In genomic region chr19:55807194-55808053, GRCm38 (mm10) we compare ENCODE assay signal across 11 mouse cellular contexts.
DNase-seq lines count a peak whose midpoint lies in the region; ATAC-seq lines count a peak whose summit lies in the region.
"Had no signal": no experiment of that assay in that cellular context is flagged by ENCODE, and none has a peak within 500 bp of the region (broad histone marks: within the 10 kb centered on the region; RNA-seq: fewer than 3 reads in every experiment).

No protein-coding gene starts in this region.

- H3K9ac ChIP-seq in neural tube, embryonic 15.5 days (replicated peaks), result no peak overlapping the region

- DNase-seq in heart, embryonic 10.5 days (ENCODE audit: low spot score), result no peak
- DNase-seq in heart, adult 9 months (ENCODE audit: low spot score in 2 of 2), result no peak
- DNase-seq in neural tube, embryonic 10.5 days (ENCODE audit: extremely low spot score, low spot score), result peak; percentile 27
- DNase-seq in midbrain, embryonic 10.5 days (ENCODE audit: low spot score), result peak; percentile 50
- no peak for DNase-seq in testis, postnatal 14 days (ENCODE audit: low spot score)
- DNase-seq in ovary, adult 18-20 months (ENCODE audit: low spot score), result no peak

- no peaks in the 10 kb centered on the region for H3K27me3 ChIP-seq in heart, embryonic 10.5 days (ENCODE audit: insufficient read depth, poor library complexity, severe bottlenecking)
- no peaks in the 10 kb centered on the region for H3K27me3 ChIP-seq in neural tube, embryonic 15.5 days (replicated peaks)
- peaks cover 21% of the 10 kb centered on the region for H3K27me3 ChIP-seq in midbrain, embryonic 10.5 days (ENCODE audit: low read depth, poor library complexity, severe bottlenecking)

- H3K27ac ChIP-seq in heart, embryonic 10.5 days, result 0 out of 2 replicates have a peak overlapping the region, but pooled peaks have one; percentile 13
- H3K27ac ChIP-seq in neural tube, embryonic 15.5 days (replicated peaks), result no peak overlapping the region
- H3K27ac ChIP-seq in midbrain, embryonic 10.5 days (replicated peaks), result peak overlapping the region; percentile 71

- H3K4me1 ChIP-seq in heart, embryonic 10.5 days, result peaks cover 28% of the 10 kb centered on the region
- H3K4me1 ChIP-seq in neural tube, embryonic 15.5 days, result peaks cover 14% of the 10 kb centered on the region
- peaks cover 30% of the 10 kb centered on the region for H3K4me1 ChIP-seq in midbrain, embryonic 10.5 days

- H3K4me2 ChIP-seq in neural tube, embryonic 15.5 days, result no peak overlapping the region

- ATAC-seq in neural tube, embryonic 15.5 days (ENCODE audit: low FRiP score), result no peak
- ATAC-seq in cerebellum, adult (ENCODE audit: insufficient number of reproducible peaks, low FRiP score, low TSS enrichment), result no peak
- ATAC-seq: CD4-positive, CD25-positive, alpha-beta regulatory T cell, adult 4 months had no signal

- no peak overlapping the region for H3K4me3 ChIP-seq in heart, embryonic 10.5 days
- H3K4me3 ChIP-seq in neural tube, embryonic 15.5 days (replicated peaks), result no peak overlapping the region
- no peak overlapping the region for H3K4me3 ChIP-seq in midbrain, embryonic 10.5 days
- H3K4me3 ChIP-seq: erythroblast, embryonic 14.5 days; myocyte had no signal

- H3K9me3 ChIP-seq in heart, embryonic 10.5 days, result no peaks in the 10 kb centered on the region
- H3K9me3 ChIP-seq in neural tube, embryonic 15.5 days (replicated peaks), result no peaks in the 10 kb centered on the region
- H3K9me3 ChIP-seq in midbrain, embryonic 10.5 days (replicated peaks), result no peaks in the 10 kb centered on the region

- 41% methylated on average over 20 of the region's 20 CpGs for WGBS in heart, embryonic 10.5 days
- WGBS in neural tube, embryonic 15.5 days, result 30% methylated on average over 20 of the region's 20 CpGs
- whole genome bisulfite sequencing in midbrain, embryonic 10.5 days, result 14% methylated on average over 20 of the region's 20 CpGs

- H3K36me3 ChIP-seq in heart, embryonic 10.5 days, result 0 out of 2 replicates have a peak, but pooled peaks cover 2% of the 10 kb centered on the region
- no peaks in the 10 kb centered on the region for H3K36me3 ChIP-seq in neural tube, embryonic 15.5 days
- H3K36me3 ChIP-seq in midbrain, embryonic 10.5 days, result peaks cover 19% of the 10 kb centered on the region

Comparison
In these comparisons a context has a peak if more than half of its experiments do, and no peak if none do; other contexts are left out.
1. DNase-seq: peak in neural tube, embryonic 10.5 days (single experiment) and midbrain, embryonic 10.5 days (single experiment); none in heart, embryonic 10.5 days (single experiment), heart, adult 9 months (0 of 2), testis, postnatal 14 days (single experiment) and ovary, adult 18-20 months (single experiment).